Mouse (Mus musculus) MEL (cell line): ENCODE results near the gene Fam228b. TPM values are rescaled to one million over a fixed set of nuclear protein-coding genes. Genes with fewer than 3 reads are reported as not detected.
A peak's percentile ranks its signal among the peaks of the same experiment; 100 is the strongest.

Experiments used
- DNase-seq: peaks from one replicate; pipeline ENCODE4 v3.0.0; 2011; ENCODE audit warnings: low read depth, low spot score
- H3K27ac ChIP-seq: 2 replicates; pipeline ENCODE4 v1.5.1; 2012; ENCODE audit warnings: low read depth, mild to moderate bottlenecking, control low read depth, low read length, moderate library complexity; ENCODE audit not compliant: control insufficient read depth
- H3K27me3 ChIP-seq, 2 experiments: fragments of 150-350 bp in 1 of 2; sonication (generic) in 1 of 2; 2 replicates each; pipeline ENCODE4 v1.6.1; 2012; ENCODE audit warnings: low read length in 2 of 2, mild to moderate bottlenecking in 2 of 2, improper control_type of control experiment in 1 of 2, moderate library complexity in 1 of 2; ENCODE audit not compliant: insufficient read depth in 2 of 2, control insufficient read depth in 1 of 2
- H3K36me3 ChIP-seq, 2 experiments: 2 replicates each; pipeline ENCODE4 v1.6.1; 2012 to 2014; ENCODE audit warnings: low read length in 2 of 2, improper control_type of control experiment in 1 of 2, inconsistent platforms in 1 of 2, mild to moderate bottlenecking in 1 of 2; ENCODE audit not compliant: insufficient read depth in 2 of 2, control insufficient read depth in 1 of 2
- H3K4me1 ChIP-seq, 2 experiments: fragments of 150-350 bp in 1 of 2; sonication (generic) in 1 of 2; 2 replicates each; pipeline ENCODE4 v1.6.1; 2012; ENCODE audit warnings: low read length in 2 of 2, improper control_type of control experiment in 1 of 2, mild to moderate bottlenecking in 1 of 2; ENCODE audit not compliant: insufficient read depth in 2 of 2, control insufficient read depth in 1 of 2
- H3K4me3 ChIP-seq, 2 experiments: fragments of 150-350 bp in 1 of 2; sonication (generic) in 1 of 2; 2 replicates each; pipeline ENCODE4 v1.5.1; 2012; ENCODE audit warnings: low read depth in 2 of 2, low read length in 2 of 2, mild to moderate bottlenecking in 2 of 2, moderate library complexity in 2 of 2, control low read depth in 1 of 2, improper control_type of control experiment in 1 of 2; ENCODE audit not compliant: control insufficient read depth in 1 of 2, insufficient read depth in 1 of 2
- H3K79me2 ChIP-seq: 2 replicates; pipeline ENCODE4 v1.6.1; 2012; ENCODE audit warnings: mild to moderate bottlenecking, low read length, moderate library complexity; ENCODE audit not compliant: control insufficient read depth, poor library complexity, insufficient read depth
- H3K9ac ChIP-seq: 2 replicates; pipeline ENCODE4 v1.6.1; 2012; ENCODE audit warnings: low read depth, mild to moderate bottlenecking, control low read depth, low read length, moderate library complexity; ENCODE audit not compliant: control insufficient read depth, poor library complexity, severe bottlenecking
- H3K9me3 ChIP-seq: fragments of 150-350 bp; sonication (generic); replicated peaks from 2 replicates; pipeline ENCODE4 v1.6.1; 2012; ENCODE audit warnings: mild to moderate bottlenecking, low read length, improper control_type of control experiment, moderate library complexity; ENCODE audit not compliant: insufficient read depth
- CHD2 ChIP-seq: IDR thresholded peaks from 2 replicates; pipeline ENCODE4 v1.6.1; 2011; ENCODE audit warnings: low read length, improper control_type of control experiment
- CTCF ChIP-seq, 3 experiments: IDR thresholded peaks in 2 of 3; conservative IDR thresholded peaks in 1 of 3; 2 replicates each; pipeline ENCODE4 v1.5.1; 2011 to 2012; ENCODE audit warnings: low read length in 3 of 3, low read depth in 2 of 3, mild to moderate bottlenecking in 2 of 3, improper control_type of control experiment in 1 of 3, inconsistent platforms in 1 of 3, mixed read lengths in 1 of 3, moderate library complexity in 1 of 3; ENCODE audit not compliant: control insufficient read depth in 1 of 3, insufficient read depth in 1 of 3, poor library complexity in 1 of 3, severe bottlenecking in 1 of 3
- E2F4 ChIP-seq: IDR thresholded peaks from 2 replicates; pipeline ENCODE4 v1.6.1; 2011; ENCODE audit warnings: low read depth, low read length, improper control_type of control experiment, borderline replicate concordance
- EP300 ChIP-seq, 2 experiments: IDR thresholded peaks; 2 replicates each; pipeline ENCODE4 v1.6.1; 2011; ENCODE audit warnings: improper control_type of control experiment in 2 of 2, low read length in 2 of 2, low read depth in 1 of 2, mild to moderate bottlenecking in 1 of 2
- GATA1 ChIP-seq: IDR thresholded peaks from 2 replicates; pipeline ENCODE4 v1.6.1; 2011; ENCODE audit warnings: low read depth, low read length, improper control_type of control experiment
- HCFC1 ChIP-seq: IDR thresholded peaks from 2 replicates; pipeline ENCODE4 v1.6.1; 2012; ENCODE audit warnings: low read depth, mild to moderate bottlenecking, inconsistent platforms, low read length, improper control_type of control experiment, moderate library complexity
- JUND ChIP-seq: IDR thresholded peaks from 2 replicates; pipeline ENCODE4 v1.6.1; 2011; ENCODE audit warnings: low read depth, mild to moderate bottlenecking, improper control_type of control experiment, low read length
- MAX ChIP-seq: IDR thresholded peaks from 2 replicates; pipeline ENCODE4 v1.6.1; 2011; ENCODE audit warnings: low read length, improper control_type of control experiment
- MAZ ChIP-seq: IDR thresholded peaks from 2 replicates; pipeline ENCODE4 v1.6.1; 2012; ENCODE audit warnings: low read depth, mild to moderate bottlenecking, inconsistent platforms, low read length, improper control_type of control experiment
- MYC ChIP-seq: IDR thresholded peaks from 2 replicates; pipeline ENCODE4 v1.6.1; 2011; ENCODE audit warnings: low read depth, mild to moderate bottlenecking, low read length, improper control_type of control experiment, moderate library complexity
- NELFE ChIP-seq: IDR thresholded peaks from 2 replicates; pipeline ENCODE4 v1.6.1; 2011; ENCODE audit warnings: low read depth, low read length, improper control_type of control experiment
- NRF1 ChIP-seq: IDR thresholded peaks from 2 replicates; pipeline ENCODE4 v1.6.1; 2014; ENCODE audit warnings: low read depth, mild to moderate bottlenecking, inconsistent platforms, low read length, improper control_type of control experiment, moderate library complexity; ENCODE audit not compliant: poor library complexity, insufficient read depth, severe bottlenecking
- POLR2AphosphoS2 ChIP-seq: IDR thresholded peaks from 2 replicates; pipeline ENCODE4 v1.6.1; 2011; ENCODE audit warnings: low read length, improper control_type of control experiment
- RAD21 ChIP-seq: IDR thresholded peaks from 2 replicates; pipeline ENCODE4 v1.6.1; 2011; ENCODE audit warnings: mild to moderate bottlenecking, low read depth, low read length, improper control_type of control experiment
- RCOR1 ChIP-seq: IDR thresholded peaks from 2 replicates; pipeline ENCODE4 v1.6.1; 2012; ENCODE audit warnings: low read depth, mild to moderate bottlenecking, inconsistent platforms, low read length, improper control_type of control experiment
- SMC3 ChIP-seq: IDR thresholded peaks from 2 replicates; pipeline ENCODE4 v1.6.1; 2011; ENCODE audit warnings: low read depth, low read length, improper control_type of control experiment
- TAL1 ChIP-seq: IDR thresholded peaks from 2 replicates; pipeline ENCODE4 v1.6.1; 2012; ENCODE audit warnings: mild to moderate bottlenecking, inconsistent platforms, low read length, moderate library complexity, mixed read lengths
- TBP ChIP-seq: IDR thresholded peaks from 2 replicates; pipeline ENCODE4 v1.8.0; 2011; ENCODE audit warnings: low read depth, low read length, improper control_type of control experiment
- UBTF ChIP-seq: IDR thresholded peaks from 2 replicates; pipeline ENCODE4 v1.6.1; 2012; ENCODE audit warnings: low read depth, mild to moderate bottlenecking, inconsistent platforms, low read length, improper control_type of control experiment, moderate library complexity, borderline replicate concordance; ENCODE audit not compliant: insufficient read depth
- USF1 ChIP-seq: IDR thresholded peaks from 2 replicates; pipeline ENCODE4 v1.6.1; 2014; ENCODE audit warnings: low read depth, mild to moderate bottlenecking, inconsistent platforms, low read length, improper control_type of control experiment, moderate library complexity
- ZC3H11A ChIP-seq: IDR thresholded peaks from 2 replicates; pipeline ENCODE4 v1.6.1; 2012; ENCODE audit warnings: low read depth, mild to moderate bottlenecking, inconsistent platforms, low read length, improper control_type of control experiment
- ZKSCAN1 ChIP-seq: IDR thresholded peaks from 2 replicates; pipeline ENCODE4 v1.6.1; 2012; ENCODE audit warnings: low read depth, mild to moderate bottlenecking, inconsistent platforms, low read length, improper control_type of control experiment, moderate library complexity
- polyA plus RNA-seq, 2 experiments: library from polyadenylated mRNA; stranded (reverse) in 1 of 2; unstranded in 1 of 2; fragments of >175 nt in 1 of 2; fragments of >200 nt in 1 of 2; gene quantifications; 2 replicates each; pipeline versions ENCODE4 v1.2.1 to v1.2.4; 2012; ENCODE audit warnings: low replicate concordance in 2 of 2, low read depth in 1 of 2; ENCODE audit not compliant: insufficient read length in 2 of 2, insufficient read depth in 1 of 2, missing spikeins in 1 of 2
- total RNA-seq: library from RNA; depleted of rRNA; stranded (reverse); fragments of 300-350 nt; gene quantifications from 2 replicates; pipeline ENCODE4 v1.2.3, GENCODE M21; 2012

Gene Fam228b
- total and polyA plus RNA-seq, 3 experiments = 4.0 to 5.3 TPM; not detected in 1

- no peak overlapping the region for H3K4me3 ChIP-seq
- H3K36me3 ChIP-seq = peaks cover 2 to 12% of the 10 kb centered on the region in 2 experiments; a peak in 3 of 4 replicates
- no peaks in the 10 kb centered on the region for H3K79me2 ChIP-seq
- peak; percentile 21 for DNase-seq
- H3K9ac ChIP-seq = no peak overlapping the region
- H3K9me3 ChIP-seq = no peaks in the 10 kb centered on the region
- TF ChIP-seq RCOR1 (no peak), MYC (no peak), SMC3 (no peak), TAL1 (peak; percentile 54), CTCF (IDR thresholded peaks at IDR 0.05 in 2 of 3, conservative IDR thresholded peaks at IDR 0.05 in 1 of 3; ENCODE audit: control insufficient read depth in 1 of 3, insufficient read depth in 1 of 3, low read depth in 2 of 3, low read length in 3 of 3, poor library complexity in 1 of 3, severe bottlenecking in 1 of 3) (no peak)
- H3K4me1 ChIP-seq = peaks cover 12 to 25% of the 10 kb centered on the region in 2 experiments
- no peak overlapping the region for H3K27ac ChIP-seq
- no peaks in the 10 kb centered on the region for H3K27me3 ChIP-seq
Observed at GRCm38 (mm10) chr12:4715606-4716005, 53.5 kb downstream of the Fam228b start.

- H3K27me3 ChIP-seq = no peaks in the 10 kb centered on the region
- H3K4me3 ChIP-seq = no peak overlapping the region
- no peak for DNase-seq
- no peaks in the 10 kb centered on the region for H3K79me2 ChIP-seq
- H3K27ac ChIP-seq = no peak overlapping the region
- no peak for TF ChIP-seq HCFC1
- no peak for TF ChIP-seq NRF1
- TF ChIP-seq RAD21 = no peak
- no peak for TF ChIP-seq GATA1
- no peak for TF ChIP-seq CHD2
- no peak for TF ChIP-seq MYC
- TF ChIP-seq MAZ = no peak
- TF ChIP-seq USF1 = no peak
- TF ChIP-seq EP300 (IDR thresholded peaks at IDR 0.05; ENCODE audit: low read depth in 1 of 2, low read length in 2 of 2) = no peak
- TF ChIP-seq POLR2AphosphoS2 = no peak
- TF ChIP-seq ZC3H11A = no peak
- TF ChIP-seq UBTF = no peak
- TF ChIP-seq ZKSCAN1 = no peak
- no peak for TF ChIP-seq TBP
- no peak for TF ChIP-seq NELFE
- no peak for TF ChIP-seq JUND
- TF ChIP-seq E2F4 = no peak
- TF ChIP-seq MAX = no peak
- peaks cover 2 to 7% of the 10 kb centered on the region in 2 experiments; a peak in 3 of 4 replicates for H3K36me3 ChIP-seq
- H3K9me3 ChIP-seq = no peaks in the 10 kb centered on the region
- no peak overlapping the region for H3K9ac ChIP-seq
- peaks cover 8 to 18% of the 10 kb centered on the region in 2 experiments for H3K4me1 ChIP-seq
Observed at GRCm38 (mm10) chr12:4713361-4713760, 55.7 kb downstream of the Fam228b start.
